Comparison of ENCODE assay signal across 8 mouse cellular contexts in genomic region chr9:108338551-108338885, GRCm38 (mm10). TPM values are rescaled to one million over a fixed set of nuclear protein-coding genes. Genes with fewer than 3 reads are reported as not detected.
A peak's percentile ranks its signal among the peaks of the same experiment; 100 is the strongest.
DNase-seq lines count a peak whose midpoint lies in the region; ATAC-seq lines count a peak whose summit lies in the region.

No protein-coding gene starts in this region.

- H3K27ac ChIP-seq in heart, embryonic 13.5 days (replicated peaks), result peak overlapping the region; percentile 97
- H3K27ac ChIP-seq in hindbrain, embryonic 14.5 days, result peak overlapping the region; percentile 82
- peak overlapping the region; percentile 98 for H3K27ac ChIP-seq in macrophage

- H3K4me1 ChIP-seq in heart, embryonic 13.5 days, result peaks cover 37% of the 10 kb centered on the region
- peaks cover 17% of the 10 kb centered on the region for H3K4me1 ChIP-seq in hindbrain, embryonic 14.5 days (replicated peaks; ENCODE audit: control insufficient read depth, insufficient read depth, low read length)

- H3K9ac ChIP-seq in heart, embryonic 13.5 days, result peak overlapping the region; percentile 97
- peak overlapping the region; percentile 85 for H3K9ac ChIP-seq in hindbrain, embryonic 14.5 days

- H3K36me3 ChIP-seq in heart, embryonic 13.5 days, result peaks cover 41% of the 10 kb centered on the region
- peaks cover 34% of the 10 kb centered on the region for H3K36me3 ChIP-seq in hindbrain, embryonic 14.5 days (replicated peaks; ENCODE audit: control insufficient read depth, insufficient read depth)
- H3K36me3 ChIP-seq in macrophage (ENCODE audit: inconsistent target), result peaks cover 20% of the 10 kb centered on the region; the same call in 1 of the 2 replicates

- H3K27me3 ChIP-seq in heart, embryonic 13.5 days (replicated peaks), result no peaks in the 10 kb centered on the region
- H3K27me3 ChIP-seq in hindbrain, embryonic 14.5 days (ENCODE audit: control insufficient read depth, insufficient read depth, low read length), result no peaks in the 10 kb centered on the region

- no peak for ATAC-seq in heart, embryonic 13.5 days (ENCODE audit: extremely low read depth, insufficient number of reproducible peaks, low FRiP score, low TSS enrichment)
- 0 out of 2 replicates have a peak, but pooled peaks have one; percentile 10 for ATAC-seq in hindbrain, embryonic 14.5 days (ENCODE audit: low FRiP score)

- H3K79me2 ChIP-seq in macrophage (ENCODE audit: inconsistent target), result peaks cover 49% of the 10 kb centered on the region

- no peak for DNase-seq in heart, adult 18-20 months
- peak; percentile 44 for DNase-seq in c-Kit-negative CD71-positive TER-119-positive erythroid progenitor cells, embryonic 14.5 days (ENCODE audit: low read depth, low spot score)
- no peak for DNase-seq in hindbrain, embryonic 14.5 days (ENCODE audit: low spot score)
- DNase-seq in cerebellum, adult 11-12 months, result no peak
- no peak for DNase-seq in layer of hippocampus, adult 9-11 months
- DNase-seq in cerebellum, adult 9-11 months, result no peak

- no peaks in the 10 kb centered on the region for H3K9me3 ChIP-seq in heart, embryonic 13.5 days
- H3K9me3 ChIP-seq in hindbrain, embryonic 14.5 days (ENCODE audit: control insufficient read depth, low read length), result no peaks in the 10 kb centered on the region

- peak overlapping the region; percentile 87 for H3K4me2 ChIP-seq in heart, embryonic 13.5 days
- H3K4me2 ChIP-seq in hindbrain, embryonic 14.5 days (replicated peaks), result peak overlapping the region; percentile 80

- H3K4me3 ChIP-seq in heart, embryonic 13.5 days, result peak overlapping the region; percentile 87
- peak overlapping the region; percentile 60 for H3K4me3 ChIP-seq in hindbrain, embryonic 14.5 days (replicated peaks; ENCODE audit: low read length)
- no peak overlapping the region for H3K4me3 ChIP-seq in macrophage (ENCODE audit: inconsistent target)

- WGBS in heart, embryonic 13.5 days, result 27% methylated on average over 6 of the region's 6 CpGs
- 34% methylated on average over 6 of the region's 6 CpGs for WGBS in hindbrain, embryonic 14.5 days
- WGBS in macrophage (ENCODE audit: missing documents), result 18% methylated on average over 5 of the region's 6 CpGs

RNA-seq across cellular contexts. Expression of gene Gpx1, which starts 0.2 kb away (rescaled TPM):
- polyA plus RNA-seq in heart, embryonic 13.5 days (2015; fragmentation: Nextera tagmentation; extraction: Ambion mirVana), result 825 and 854 TPM in 2 replicates
- total RNA-seq in heart, adult 18-20 months (2021), result 100 to 1,000 TPM in 1 of 2 experiments, 10 to 100 TPM in 1; 86.8 to 111 TPM
- polyA plus RNA-seq in hindbrain, embryonic 14.5 days (2014; fragmentation: Nextera tagmentation; extraction: Ambion mirVana), result 462 and 488 TPM in 2 replicates
- total RNA-seq in macrophage (2018; cell fraction: chromatin; rRNA removed), result 100 to 1,000 TPM in 7 of 26 experiments, 10 to 100 TPM in 19; 27.3 to 289 (median 62.9) TPM
- total RNA-seq in macrophage (2018; cell fraction: cytosol; rRNA removed), result 1,000 to 10,000 TPM in 17 of 26 experiments, 100 to 1,000 TPM in 9; 803 to 2,239 (median 1,314) TPM
- total RNA-seq in macrophage (2018; cell fraction: nucleus; rRNA removed), result 100 to 1,000 TPM; 143 to 499 (median 274) TPM
- 944 to 2,094 TPM (median 1,300 TPM) in 3 replicates for polyA plus RNA-seq in macrophage (2018)

RNA-seq across cellular contexts. Expression of gene Usp4, which starts 9.1 kb away (rescaled TPM):
- polyA plus RNA-seq in heart, embryonic 13.5 days (2015; fragmentation: Nextera tagmentation; extraction: Ambion mirVana), result 80.6 and 86.7 TPM in 2 replicates
- total RNA-seq in heart, adult 18-20 months (2021), result 10 to 100 TPM; 74.3 to 79.6 TPM
- polyA plus RNA-seq in hindbrain, embryonic 14.5 days (2014; fragmentation: Nextera tagmentation; extraction: Ambion mirVana), result 127 TPM in 2 replicates
- total RNA-seq in macrophage (2018; cell fraction: chromatin; rRNA removed), result 100 to 1,000 TPM; 136 to 374 (median 252) TPM
- total RNA-seq in macrophage (2018; cell fraction: cytosol; rRNA removed), result 10 to 100 TPM; 53.2 to 84.9 (median 72.0) TPM
- total RNA-seq in macrophage (2018; cell fraction: nucleus; rRNA removed), result 100 to 1,000 TPM in 24 of 26 experiments, 10 to 100 TPM in 2; 89.6 to 199 (median 148) TPM
- 60.3 to 67.5 TPM (median 67.2 TPM) in 3 replicates for polyA plus RNA-seq in macrophage (2018)

RNA-seq across cellular contexts. Expression of gene Tcta, which starts 32.6 kb away (rescaled TPM):
- 31.2 and 32.6 TPM in 2 replicates for polyA plus RNA-seq in heart, embryonic 13.5 days (2015; fragmentation: Nextera tagmentation; extraction: Ambion mirVana)
- 10 to 100 TPM; 67.6 to 76.8 TPM for total RNA-seq in heart, adult 18-20 months (2021)
- polyA plus RNA-seq in hindbrain, embryonic 14.5 days (2014; fragmentation: Nextera tagmentation; extraction: Ambion mirVana), result 49.5 and 59.9 TPM in 2 replicates
- 10 to 100 TPM in 7 of 26 experiments, 1 to 10 TPM in 19; 1.3 to 15.5 (median 5.4) TPM for total RNA-seq in macrophage (2018; cell fraction: chromatin; rRNA removed)
- 10 to 100 TPM in 19 of 26 experiments, 1 to 10 TPM in 7; 5.3 to 25.4 (median 17.1) TPM for total RNA-seq in macrophage (2018; cell fraction: cytosol; rRNA removed)
- 10 to 100 TPM in 13 of 26 experiments, 1 to 10 TPM in 13; 2.6 to 30.5 (median 10.4) TPM for total RNA-seq in macrophage (2018; cell fraction: nucleus; rRNA removed)
- polyA plus RNA-seq in macrophage (2018), result 7.0 to 22.0 TPM (median 13.1 TPM) in 3 replicates

RNA-seq across cellular contexts. Expression of gene Rhoa, which starts 32.6 kb away (rescaled TPM):
- polyA plus RNA-seq in heart, embryonic 13.5 days (2015; fragmentation: Nextera tagmentation; extraction: Ambion mirVana), result 332 and 341 TPM in 2 replicates
- 100 to 1,000 TPM; 229 to 232 TPM for total RNA-seq in heart, adult 18-20 months (2021)
- polyA plus RNA-seq in hindbrain, embryonic 14.5 days (2014; fragmentation: Nextera tagmentation; extraction: Ambion mirVana), result 206 and 214 TPM in 2 replicates
- total RNA-seq in macrophage (2018; cell fraction: chromatin; rRNA removed), result 100 to 1,000 TPM in 13 of 26 experiments, 10 to 100 TPM in 13; 77.4 to 166 (median 100) TPM
- 100 to 1,000 TPM; 351 to 428 (median 397) TPM for total RNA-seq in macrophage (2018; cell fraction: cytosol; rRNA removed)
- 100 to 1,000 TPM; 142 to 338 (median 218) TPM for total RNA-seq in macrophage (2018; cell fraction: nucleus; rRNA removed)
- polyA plus RNA-seq in macrophage (2018), result 409 to 646 TPM (median 437 TPM) in 3 replicates

RNA-seq across cellular contexts. Expression of gene Amt, which starts 41.9 kb away (rescaled TPM):
- polyA plus RNA-seq in heart, embryonic 13.5 days (2015; fragmentation: Nextera tagmentation; extraction: Ambion mirVana), result 10.9 and 12.9 TPM in 2 replicates
- 1 to 10 TPM; 5.0 to 5.8 TPM for total RNA-seq in heart, adult 18-20 months (2021)
- polyA plus RNA-seq in hindbrain, embryonic 14.5 days (2014; fragmentation: Nextera tagmentation; extraction: Ambion mirVana), result 18.6 and 24.4 TPM in 2 replicates
- total RNA-seq in macrophage (2018; cell fraction: chromatin; rRNA removed), result 10 to 100 TPM in 4 of 26 experiments, 1 to 10 TPM in 20, under 1 TPM in 1, not detected in 1; 0.46 to 14.4 (median 5.6) TPM
- total RNA-seq in macrophage (2018; cell fraction: cytosol; rRNA removed), result under 1 TPM in 13 of 26 experiments, not detected in 13; 0.07 to 0.77 (median 0.19) TPM
- total RNA-seq in macrophage (2018; cell fraction: nucleus; rRNA removed), result 1 to 10 TPM in 19 of 26 experiments, under 1 TPM in 5, not detected in 2; 0.18 to 6.7 (median 2.4) TPM
- polyA plus RNA-seq in macrophage (2018), result 0.67 to 1.3 TPM (median 0.96 TPM) in 3 replicates
